Mouse (Mus musculus): Measurements from ENCODE around the gene Lhx5. TPM values are rescaled to one million over a fixed set of nuclear protein-coding genes. Genes with fewer than 3 reads are reported as not detected.
A peak's percentile ranks its signal among the peaks of the same experiment; 100 is the strongest.

The Lhx5 gene
- polyA plus RNA-seq, 1 experiment from 2014 or later: 24.8 TPM

GRCm38 (mm10) chr5:120456253-120456652 lies 24.8 kb downstream of the Lhx5 start:
- H3K4me3 ChIP-seq: no peak overlapping the region
- no peak overlapping the region for H3K27ac ChIP-seq
- H3K27me3 ChIP-seq (ENCODE audit: poor library complexity, severe bottlenecking): peaks cover 33% of the 10 kb centered on the region
- 40% methylated on average over 1 of the region's 1 CpGs for WGBS
- no peaks in the 10 kb centered on the region for H3K9me3 ChIP-seq
- no peaks in the 10 kb centered on the region for H3K36me3 ChIP-seq (replicated peaks)
- peaks cover 39% of the 10 kb centered on the region for H3K4me1 ChIP-seq
- DNase-seq (ENCODE audit: extremely low spot score, low spot score): no peak

- Histone ChIP-seq H3K9me3 (no peaks in the 10 kb centered on the region), H3K36me3 (replicated peaks) (no peaks in the 10 kb centered on the region), H3K4me1 (peaks cover 39% of the 10 kb centered on the region), H3K27ac (0 out of 2 replicates have a peak overlapping the region, but pooled peaks have one; percentile 20), H3K4me3 (no peak overlapping the region), H3K27me3 (ENCODE audit: poor library complexity, severe bottlenecking) (peaks cover 40% of the 10 kb centered on the region)
- 46% methylated on average over 7 of the region's 7 CpGs for WGBS
- DNase-seq (ENCODE audit: extremely low spot score, low spot score): no peak
These were observed 25.5 kb downstream of the Lhx5 start for GRCm38 (mm10) chr5:120456841-120457554.

GRCm38 (mm10) chr5:120457628-120458027 lies 26.1 kb downstream of the Lhx5 start:
- H3K36me3 ChIP-seq (replicated peaks): no peaks in the 10 kb centered on the region
- no peak overlapping the region for H3K4me3 ChIP-seq
- peaks cover 46% of the 10 kb centered on the region for H3K27me3 ChIP-seq (ENCODE audit: poor library complexity, severe bottlenecking)
- no peaks in the 10 kb centered on the region for H3K9me3 ChIP-seq
- peaks cover 39% of the 10 kb centered on the region for H3K4me1 ChIP-seq
- 5% methylated on average over 9 of the region's 9 CpGs for WGBS
- peak; percentile 86 for DNase-seq (ENCODE audit: extremely low spot score, low spot score)
- H3K27ac ChIP-seq: 0 out of 2 replicates have a peak overlapping the region, but pooled peaks have one; percentile 20

- H3K27me3 ChIP-seq (ENCODE audit: poor library complexity, severe bottlenecking): peaks cover 51% of the 10 kb centered on the region
- peaks cover 42% of the 10 kb centered on the region for H3K4me1 ChIP-seq
- no peaks in the 10 kb centered on the region for H3K9me3 ChIP-seq
- 82% methylated on average over 10 of the region's 10 CpGs for WGBS
- H3K27ac ChIP-seq: no peak overlapping the region
- no peaks in the 10 kb centered on the region for H3K36me3 ChIP-seq (replicated peaks)
- DNase-seq (ENCODE audit: extremely low spot score, low spot score): no peak
- no peak overlapping the region for H3K4me3 ChIP-seq
These were observed 27.6 kb downstream of the Lhx5 start for GRCm38 (mm10) chr5:120459133-120459532.

GRCm38 (mm10) chr5:120461902-120462301 lies 30.4 kb downstream of the Lhx5 start:
- Histone ChIP-seq H3K27me3 (ENCODE audit: poor library complexity, severe bottlenecking) (peaks cover 30% of the 10 kb centered on the region), H3K4me3 (no peak overlapping the region), H3K4me1 (peaks cover 24% of the 10 kb centered on the region), H3K36me3 (replicated peaks) (no peaks in the 10 kb centered on the region), H3K9me3 (no peaks in the 10 kb centered on the region), H3K27ac (no peak overlapping the region)
- DNase-seq (ENCODE audit: extremely low spot score, low spot score): no peak
- WGBS: 86% methylated on average over 15 of the region's 15 CpGs

GRCm38 (mm10) chr5:120464321-120464720 lies 32.8 kb downstream of the Lhx5 start:
- no peak for DNase-seq (ENCODE audit: extremely low spot score, low spot score)
- WGBS: 82% methylated on average over 4 of the region's 4 CpGs

GRCm38 (mm10) chr5:120465062-120465461 lies 33.6 kb downstream of the Lhx5 start:
- Histone ChIP-seq H3K9me3 (no peaks in the 10 kb centered on the region), H3K36me3 (replicated peaks) (no peaks in the 10 kb centered on the region), H3K4me3 (no peak overlapping the region), H3K27ac (no peak overlapping the region), H3K4me1 (peaks cover 13% of the 10 kb centered on the region), H3K27me3 (ENCODE audit: poor library complexity, severe bottlenecking) (peaks cover 24% of the 10 kb centered on the region)
- DNase-seq (ENCODE audit: extremely low spot score, low spot score): no peak
- 43% methylated on average over 5 of the region's 5 CpGs for WGBS

More at GRCm38 (mm10) chr5:120464321-120464720, 32.8 kb downstream of the Lhx5 start:
- Histone ChIP-seq H3K27ac (no peak overlapping the region), H3K4me1 (peaks cover 17% of the 10 kb centered on the region), H3K4me3 (no peak overlapping the region), H3K9me3 (no peaks in the 10 kb centered on the region), H3K36me3 (replicated peaks) (no peaks in the 10 kb centered on the region), H3K27me3 (ENCODE audit: poor library complexity, severe bottlenecking) (peaks cover 25% of the 10 kb centered on the region)

GRCm38 (mm10) chr5:120465860-120466259 lies 34.4 kb downstream of the Lhx5 start:
- H3K4me3 ChIP-seq: no peak overlapping the region
- H3K27me3 ChIP-seq (ENCODE audit: poor library complexity, severe bottlenecking): peaks cover 18% of the 10 kb centered on the region
- H3K4me1 ChIP-seq: peaks cover 13% of the 10 kb centered on the region
- no peaks in the 10 kb centered on the region for H3K9me3 ChIP-seq
- WGBS: 95% methylated on average over 6 of the region's 6 CpGs
- H3K27ac ChIP-seq: no peak overlapping the region
- H3K36me3 ChIP-seq (replicated peaks): no peaks in the 10 kb centered on the region
- DNase-seq (ENCODE audit: extremely low spot score, low spot score): no peak

GRCm38 (mm10) chr5:120467026-120467425 lies 35.5 kb downstream of the Lhx5 start:
- H3K27me3 ChIP-seq (ENCODE audit: poor library complexity, severe bottlenecking): peaks cover 11% of the 10 kb centered on the region
- peak overlapping the region; percentile 49; the same call in 1 of the 2 replicates for H3K27ac ChIP-seq
- 9% methylated on average over 4 of the region's 4 CpGs for WGBS
- H3K36me3 ChIP-seq (replicated peaks): no peaks in the 10 kb centered on the region
- peak overlapping the region; percentile 44 for H3K4me3 ChIP-seq
- DNase-seq (ENCODE audit: extremely low spot score, low spot score): no peak
- peaks cover 13% of the 10 kb centered on the region for H3K4me1 ChIP-seq
- no peaks in the 10 kb centered on the region for H3K9me3 ChIP-seq

GRCm38 (mm10) chr5:120468336-120468735 lies 36.8 kb downstream of the Lhx5 start:
- Histone ChIP-seq H3K36me3 (replicated peaks) (no peaks in the 10 kb centered on the region), H3K27me3 (ENCODE audit: poor library complexity, severe bottlenecking) (no peaks in the 10 kb centered on the region), H3K4me1 (peaks cover 8% of the 10 kb centered on the region), H3K4me3 (no peak overlapping the region), H3K9me3 (no peaks in the 10 kb centered on the region), H3K27ac (no peak overlapping the region)
- DNase-seq (ENCODE audit: extremely low spot score, low spot score): no peak
- WGBS: 88% methylated on average over 5 of the region's 5 CpGs

GRCm38 (mm10) chr5:120468830-120469229 lies 37.3 kb downstream of the Lhx5 start:
- Histone ChIP-seq H3K27ac (no peak overlapping the region), H3K36me3 (replicated peaks) (no peaks in the 10 kb centered on the region), H3K4me1 (peaks cover 8% of the 10 kb centered on the region), H3K4me3 (no peak overlapping the region), H3K27me3 (ENCODE audit: poor library complexity, severe bottlenecking) (no peaks in the 10 kb centered on the region), H3K9me3 (no peaks in the 10 kb centered on the region)
- WGBS: 87% methylated on average over 6 of the region's 6 CpGs
- DNase-seq (ENCODE audit: extremely low spot score, low spot score): no peak

GRCm38 (mm10) chr5:120471538-120471937 lies 40.0 kb downstream of the Lhx5 start:
- Histone ChIP-seq H3K27ac (no peak overlapping the region), H3K4me1 (peaks cover 15% of the 10 kb centered on the region), H3K4me3 (no peak overlapping the region), H3K36me3 (replicated peaks) (no peaks in the 10 kb centered on the region), H3K9me3 (no peaks in the 10 kb centered on the region), H3K27me3 (ENCODE audit: poor library complexity, severe bottlenecking) (peaks cover 8% of the 10 kb centered on the region; the same call in 1 of the 2 replicates)
- DNase-seq (ENCODE audit: extremely low spot score, low spot score): no peak
- WGBS: 63% methylated on average over 4 of the region's 4 CpGs

GRCm38 (mm10) chr5:120472770-120473169 lies 41.3 kb downstream of the Lhx5 start, which contains the start of gene Sdsl:
Gene Sdsl (minus strand): TSS chr5:120472810.
- no peaks in the 10 kb centered on the region for H3K36me3 ChIP-seq (replicated peaks)
- H3K4me1 ChIP-seq: peaks cover 9% of the 10 kb centered on the region
- H3K4me3 ChIP-seq: no peak within 1 kb of the TSS
- WGBS: 83% methylated on average over 8 of the region's 8 CpGs
- H3K27me3 ChIP-seq (ENCODE audit: poor library complexity, severe bottlenecking): peaks cover 18% of the 10 kb centered on the region; the same call in 1 of the 2 replicates
- DNase-seq (ENCODE audit: extremely low spot score, low spot score): no peak
- no peak within 1 kb of the TSS for H3K27ac ChIP-seq
- no peaks in the 10 kb centered on the region for H3K9me3 ChIP-seq
